Mouse (Mus musculus): ENCODE measurements at regions not wholly inside any gene's neighbourhood (a gene's known extent, or its start where the extent isn't known, plus 50 kb on each side); places are given as distances from the start of the nearest gene placed in this dataset.
A peak's percentile ranks its signal among the peaks of the same experiment; 100 is the strongest.
"Not testable (repeated sequence)": the region's sequence is repeated elsewhere in the genome, so short reads cannot be mapped to it uniquely, and the experiment has no call there.

GRCm38 (mm10) chr11:28993270-28993847, 137.2 kb upstream of the Pnpt1 start:
- Histone ChIP-seq H3K9me3 (no peaks in the 10 kb centered on the region), H3K4me1 (no peaks in the 10 kb centered on the region), H3K4me2 (replicated peaks) (no peak overlapping the region), H3K36me3 (no peaks in the 10 kb centered on the region), H3K27me3 (no peaks in the 10 kb centered on the region), H3K4me3 (no peak overlapping the region), H3K27ac (replicated peaks) (no peak overlapping the region), H3K9ac (replicated peaks) (no peak overlapping the region)
- ATAC-seq (replicated peaks): peak; percentile 53; the same call in 1 of the 2 replicates
- 71% methylated on average over 4 of the region's 4 CpGs for WGBS

- no peaks in the 10 kb centered on the region for H3K27me3 ChIP-seq
- no peaks in the 10 kb centered on the region for H3K4me1 ChIP-seq
- no peak overlapping the region for H3K4me3 ChIP-seq
- WGBS: 65% methylated on average over 3 of the region's 3 CpGs
- no peaks in the 10 kb centered on the region for H3K36me3 ChIP-seq
- H3K4me2 ChIP-seq (replicated peaks): no peak overlapping the region
- no peaks in the 10 kb centered on the region for H3K9me3 ChIP-seq
- no peak overlapping the region for H3K27ac ChIP-seq (replicated peaks)
- no peak for ATAC-seq (replicated peaks)
- H3K9ac ChIP-seq (replicated peaks): no peak overlapping the region
These were observed 132.0 kb upstream of the Pnpt1 start for GRCm38 (mm10) chr11:28998314-28999106.

- Histone ChIP-seq H3K36me3 (no peaks in the 10 kb centered on the region), H3K4me1 (no peaks in the 10 kb centered on the region), H3K9ac (replicated peaks) (no peak overlapping the region), H3K27me3 (no peaks in the 10 kb centered on the region), H3K4me2 (replicated peaks) (no peak overlapping the region), H3K9me3 (no peaks in the 10 kb centered on the region), H3K4me3 (no peak overlapping the region), H3K27ac (replicated peaks) (no peak overlapping the region)
- ATAC-seq (replicated peaks): no peak
- WGBS: 46% methylated on average over 1 of the region's 1 CpGs
These were observed 131.3 kb upstream of the Pnpt1 start for GRCm38 (mm10) chr11:28999196-28999595.

- Histone ChIP-seq H3K4me1 (no peaks in the 10 kb centered on the region), H3K27me3 (no peaks in the 10 kb centered on the region), H3K4me2 (replicated peaks) (no peak overlapping the region), H3K36me3 (no peaks in the 10 kb centered on the region), H3K9me3 (no peaks in the 10 kb centered on the region), H3K4me3 (no peak overlapping the region), H3K9ac (replicated peaks) (no peak overlapping the region), H3K27ac (replicated peaks) (no peak overlapping the region)
- ATAC-seq (replicated peaks): no peak
- 81% methylated on average over 3 of the region's 3 CpGs for WGBS
These were observed 130.9 kb upstream of the Pnpt1 start for GRCm38 (mm10) chr11:28999620-29000019.

- Histone ChIP-seq H3K9me3 (no peaks in the 10 kb centered on the region), H3K27me3 (no peaks in the 10 kb centered on the region), H3K4me3 (no peak overlapping the region), H3K4me1 (no peaks in the 10 kb centered on the region), H3K36me3 (no peaks in the 10 kb centered on the region), H3K27ac (replicated peaks) (no peak overlapping the region), H3K9ac (replicated peaks) (no peak overlapping the region), H3K4me2 (replicated peaks) (no peak overlapping the region)
- ATAC-seq (replicated peaks): no peak
- 93% methylated on average over 2 of the region's 2 CpGs for WGBS
These were observed 130.3 kb upstream of the Pnpt1 start for GRCm38 (mm10) chr11:29000212-29000611.

- Histone ChIP-seq H3K4me3 (no peak overlapping the region), H3K27ac (replicated peaks) (no peak overlapping the region), H3K4me1 (0 out of 2 replicates have a peak, but pooled peaks cover 3% of the 10 kb centered on the region), H3K27me3 (no peaks in the 10 kb centered on the region), H3K4me2 (replicated peaks) (no peak overlapping the region), H3K9me3 (no peaks in the 10 kb centered on the region), H3K36me3 (no peaks in the 10 kb centered on the region), H3K9ac (replicated peaks) (no peak overlapping the region)
- ATAC-seq (replicated peaks): no peak
- 23% methylated on average over 1 of the region's 1 CpGs for WGBS
These were observed 113.1 kb upstream of the Pnpt1 start for GRCm38 (mm10) chr11:29017406-29017805.

- Histone ChIP-seq H3K4me1 (no peaks in the 10 kb centered on the region), H3K27me3 (no peaks in the 10 kb centered on the region), H3K36me3 (no peaks in the 10 kb centered on the region), H3K4me2 (replicated peaks) (no peak overlapping the region), H3K9ac (replicated peaks) (no peak overlapping the region), H3K4me3 (no peak overlapping the region), H3K9me3 (no peaks in the 10 kb centered on the region), H3K27ac (replicated peaks) (no peak overlapping the region)
- no peak for ATAC-seq (replicated peaks)
These were observed 89.7 kb upstream of the Pnpt1 start for GRCm38 (mm10) chr11:29040817-29041216.

GRCm38 (mm10) chr11:29047985-29048610, 82.4 kb upstream of the Pnpt1 start:
- H3K9me3 ChIP-seq; H3K4me2 ChIP-seq (replicated peaks); H3K27ac ChIP-seq (replicated peaks); ATAC-seq (replicated peaks); H3K27me3 ChIP-seq; H3K4me1 ChIP-seq; H3K4me3 ChIP-seq; H3K9ac ChIP-seq (replicated peaks); H3K36me3 ChIP-seq: not testable (repeated sequence)
- 28% methylated on average over 1 of the region's 1 CpGs for WGBS

- Histone ChIP-seq H3K4me3 (no peak overlapping the region), H3K4me1 (no peaks in the 10 kb centered on the region), H3K9me3 (no peaks in the 10 kb centered on the region), H3K27ac (replicated peaks) (no peak overlapping the region), H3K36me3 (no peaks in the 10 kb centered on the region), H3K4me2 (replicated peaks) (no peak overlapping the region), H3K27me3 (no peaks in the 10 kb centered on the region), H3K9ac (replicated peaks) (no peak overlapping the region)
- 26% methylated on average over 2 of the region's 2 CpGs for WGBS
- ATAC-seq (replicated peaks): no peak
These were observed 77.9 kb upstream of the Pnpt1 start for GRCm38 (mm10) chr11:29052625-29053024.

- H3K36me3 ChIP-seq; H3K27ac ChIP-seq (replicated peaks); H3K4me1 ChIP-seq; H3K4me3 ChIP-seq; H3K9ac ChIP-seq (replicated peaks); H3K27me3 ChIP-seq; H3K4me2 ChIP-seq (replicated peaks); ATAC-seq (replicated peaks); H3K9me3 ChIP-seq: not testable (repeated sequence)
- WGBS: 89% methylated on average over 22 of the region's 22 CpGs
These were observed 61.0 kb upstream of the Pnpt1 start for GRCm38 (mm10) chr11:29069586-29069985.

GRCm38 (mm10) chr11:29072231-29072630, 58.3 kb upstream of the Pnpt1 start:
- no peak overlapping the region for H3K27ac ChIP-seq (replicated peaks)
- H3K27me3 ChIP-seq: no peaks in the 10 kb centered on the region
- no peaks in the 10 kb centered on the region for H3K9me3 ChIP-seq
- no peak for ATAC-seq (replicated peaks)
- 48% methylated on average over 3 of the region's 3 CpGs for WGBS
- no peaks in the 10 kb centered on the region for H3K36me3 ChIP-seq
- H3K9ac ChIP-seq (replicated peaks): no peak overlapping the region
- no peak overlapping the region for H3K4me3 ChIP-seq
- no peaks in the 10 kb centered on the region for H3K4me1 ChIP-seq
- H3K4me2 ChIP-seq (replicated peaks): no peak overlapping the region
